Mouse (Mus musculus): Measurements from ENCODE around the gene Rere. TPM values are rescaled to one million over a fixed set of nuclear protein-coding genes. Genes with fewer than 3 reads are reported as not detected.

The Rere gene
- total RNA-seq, 1 experiment, result 21.7 TPM

- Histone ChIP-seq H3K4me1 (ENCODE audit: control insufficient read depth in 2 of 2, insufficient read depth in 2 of 2, low read length in 2 of 2, poor library complexity in 1 of 2) (peaks cover 0 to 25% of the 10 kb centered on the region in 2 experiments; a peak in 2 of 4 replicates), H3K9ac (ENCODE audit: insufficient read depth, low read depth, low read length, poor library complexity, severe bottlenecking) (no peak overlapping the region), H3K9me3 (ENCODE audit: control insufficient read depth, insufficient read depth, low read depth, low read length) (no peaks in the 10 kb centered on the region), H3K36me3 (ENCODE audit: control insufficient read depth, insufficient read depth, low read length, poor library complexity, severe bottlenecking) (no peaks in the 10 kb centered on the region), H3K4me3 (ENCODE audit: insufficient read depth in 1 of 2, low read depth in 1 of 2, low read length in 2 of 2, poor library complexity in 1 of 2, severe bottlenecking in 1 of 2) (no peak overlapping the region), H3K27ac (ENCODE audit: insufficient read depth, low read depth, low read length, poor library complexity, severe bottlenecking) (no peak overlapping the region)
- DNase-seq (ENCODE audit: low read depth, low spot score), result peak; percentile 63
- in situ Hi-C loops (cut with MboI; ENCODE audit: low sequenced_read_pairs in 2 of 2, unreplicated experiment in 2 of 2), result loop anchor here (10.0 to 25.0 kb wide), 2 partner anchors 231 to 248 kb away; no protein-coding TSS in a partner anchor
- TF ChIP-seq ZNF384 (IDR thresholded peaks at IDR 0.05; ENCODE audit: low read depth, low read length) (no peak), ZC3H11A (IDR thresholded peaks at IDR 0.05; ENCODE audit: borderline replicate concordance, low read depth, low read length) (peak; percentile 37; the same call in 1 of the 2 replicates)
These were observed 375.1 kb downstream of the Rere start for GRCm38 (mm10) chr4:150656504-150656903.

GRCm38 (mm10) chr4:150659926-150660610 lies 378.6 kb downstream of the Rere start:
- Histone ChIP-seq H3K4me3 (ENCODE audit: insufficient read depth in 1 of 2, low read depth in 1 of 2, low read length in 2 of 2, poor library complexity in 1 of 2, severe bottlenecking in 1 of 2) (no peak overlapping the region), H3K27ac (ENCODE audit: insufficient read depth, low read depth, low read length, poor library complexity, severe bottlenecking) (0 out of 2 replicates have a peak overlapping the region, but pooled peaks have one; percentile 11), H3K9ac (ENCODE audit: insufficient read depth, low read depth, low read length, poor library complexity, severe bottlenecking) (no peak overlapping the region), H3K9me3 (ENCODE audit: control insufficient read depth, insufficient read depth, low read depth, low read length) (no peaks in the 10 kb centered on the region), H3K36me3 (ENCODE audit: control insufficient read depth, insufficient read depth, low read length, poor library complexity, severe bottlenecking) (no peaks in the 10 kb centered on the region), H3K4me1 (ENCODE audit: control insufficient read depth in 2 of 2, insufficient read depth in 2 of 2, low read length in 2 of 2, poor library complexity in 1 of 2) (peaks cover 6 to 26% of the 10 kb centered on the region in 2 experiments)
- peak; percentile 67 for DNase-seq (ENCODE audit: low read depth, low spot score)
- TF ChIP-seq CHD2 (IDR thresholded peaks at IDR 0.05; ENCODE audit: low read depth, low read length), result no peak
- no peak for TF ChIP-seq HCFC1 (IDR thresholded peaks at IDR 0.05; ENCODE audit: borderline replicate concordance, insufficient read depth, low read length)
- TF ChIP-seq ZNF384 (IDR thresholded peaks at IDR 0.05; ENCODE audit: low read depth, low read length), result no peak
- no peak for TF ChIP-seq ZC3H11A (IDR thresholded peaks at IDR 0.05; ENCODE audit: borderline replicate concordance, low read depth, low read length)
- no peak for TF ChIP-seq MAFK (IDR thresholded peaks at IDR 0.05; ENCODE audit: insufficient read depth, low read depth, low read length)
- in situ Hi-C loops (cut with MboI; ENCODE audit: low sequenced_read_pairs in 2 of 2, unreplicated experiment in 2 of 2), result loop anchor here (10.0 to 25.0 kb wide), 2 partner anchors 227 to 245 kb away; no protein-coding TSS in a partner anchor

GRCm38 (mm10) chr4:150661886-150662285 lies 380.4 kb downstream of the Rere start:
- in situ Hi-C loops (cut with MboI; ENCODE audit: low sequenced_read_pairs in 2 of 2, unreplicated experiment in 2 of 2), result loop anchor here in 1 of 2 experiments (25.0 kb wide), 1 partner anchor 225 kb away; no protein-coding TSS in a partner anchor
- Histone ChIP-seq H3K27ac (ENCODE audit: insufficient read depth, low read depth, low read length, poor library complexity, severe bottlenecking) (peak overlapping the region; percentile 8; the same call in 1 of the 2 replicates), H3K4me3 (ENCODE audit: insufficient read depth in 1 of 2, low read depth in 1 of 2, low read length in 2 of 2, poor library complexity in 1 of 2, severe bottlenecking in 1 of 2) (peak overlapping the region; percentile 8 to 26; a peak in 3 of 4 replicates), H3K4me1 (ENCODE audit: control insufficient read depth in 2 of 2, insufficient read depth in 2 of 2, low read length in 2 of 2, poor library complexity in 1 of 2) (peaks cover 6 to 29% of the 10 kb centered on the region in 2 experiments), H3K9ac (ENCODE audit: insufficient read depth, low read depth, low read length, poor library complexity, severe bottlenecking) (peak overlapping the region; percentile 22), H3K9me3 (ENCODE audit: control insufficient read depth, insufficient read depth, low read depth, low read length) (no peaks in the 10 kb centered on the region), H3K36me3 (ENCODE audit: control insufficient read depth, insufficient read depth, low read length, poor library complexity, severe bottlenecking) (no peaks in the 10 kb centered on the region)
- DNase-seq (ENCODE audit: low read depth, low spot score), result no peak
- TF ChIP-seq ZC3H11A (IDR thresholded peaks at IDR 0.05; ENCODE audit: borderline replicate concordance, low read depth, low read length) (no peak), CHD2 (IDR thresholded peaks at IDR 0.05; ENCODE audit: low read depth, low read length) (no peak), ZNF384 (IDR thresholded peaks at IDR 0.05; ENCODE audit: low read depth, low read length) (no peak), MAFK (IDR thresholded peaks at IDR 0.05; ENCODE audit: insufficient read depth, low read depth, low read length) (no peak), HCFC1 (IDR thresholded peaks at IDR 0.05; ENCODE audit: borderline replicate concordance, insufficient read depth, low read length) (no peak)

DNA sequence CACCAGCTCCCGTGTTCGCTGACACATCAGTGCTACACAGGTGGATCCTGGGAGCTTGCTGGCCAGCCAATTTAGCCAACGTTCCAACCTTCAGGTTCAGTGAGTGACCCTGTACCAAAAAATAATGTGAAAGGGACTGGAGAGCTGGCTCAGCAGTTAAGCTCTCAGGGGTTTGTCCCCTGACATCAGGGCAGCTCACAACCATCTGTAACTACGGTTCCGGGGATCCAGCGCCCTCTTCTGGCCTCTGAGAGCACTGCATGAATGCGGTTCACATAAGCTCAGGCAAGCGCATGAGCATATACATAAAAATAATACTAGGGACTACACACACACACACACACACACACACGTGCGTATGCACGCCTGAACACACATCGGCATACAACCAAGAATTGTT lies 381.7 kb downstream of the Rere start:
- Histone ChIP-seq H3K4me1 (ENCODE audit: control insufficient read depth in 2 of 2, insufficient read depth in 2 of 2, low read length in 2 of 2, poor library complexity in 1 of 2) (peaks cover 6 to 29% of the 10 kb centered on the region in 2 experiments), H3K9me3 (ENCODE audit: control insufficient read depth, insufficient read depth, low read depth, low read length) (no peaks in the 10 kb centered on the region), H3K36me3 (ENCODE audit: control insufficient read depth, insufficient read depth, low read length, poor library complexity, severe bottlenecking) (no peaks in the 10 kb centered on the region), H3K4me3 (ENCODE audit: insufficient read depth in 1 of 2, low read depth in 1 of 2, low read length in 2 of 2, poor library complexity in 1 of 2, severe bottlenecking in 1 of 2) (no peak overlapping the region), H3K9ac (ENCODE audit: insufficient read depth, low read depth, low read length, poor library complexity, severe bottlenecking) (no peak overlapping the region), H3K27ac (ENCODE audit: insufficient read depth, low read depth, low read length, poor library complexity, severe bottlenecking) (no peak overlapping the region)
- peak; percentile 62; the same call in 1 of the 2 replicates for TF ChIP-seq MAFK (IDR thresholded peaks at IDR 0.05; ENCODE audit: insufficient read depth, low read depth, low read length)
- no peak for TF ChIP-seq CHD2 (IDR thresholded peaks at IDR 0.05; ENCODE audit: low read depth, low read length)
- peak; percentile 65 for DNase-seq (ENCODE audit: low read depth, low spot score)
- in situ Hi-C loops (cut with MboI; ENCODE audit: low sequenced_read_pairs in 2 of 2, unreplicated experiment in 2 of 2), result loop anchor here in 1 of 2 experiments (25.0 kb wide), 1 partner anchor 224 kb away; no protein-coding TSS in a partner anchor
